Mouse (Mus musculus) liver, postnatal 0 days (tissue): ENCODE measurements around the gene Nup107.

Experiments
- CTCF ChIP-seq: sonication (generic); IDR thresholded peaks from 2 replicates; pipeline ENCODE4 v1.5.1; 2016; ENCODE audit warnings: antibody characterized with exemption, low read depth
- EP300 ChIP-seq: IDR thresholded peaks from 2 replicates; pipeline ENCODE4 v1.6.1; 2016; ENCODE audit warnings: antibody characterized with exemption, low read depth, mild to moderate bottlenecking

GRCm38 (mm10) chr10:117710604-117711141 is 81.8 kb downstream of the Nup107 start, which contains the start of gene Mdm2:
- TF ChIP-seq CTCF (peak; percentile 89), EP300 (no peak; the same call in 1 of the 2 replicates)
